Mouse (Mus musculus): ENCODE measurements around the gene Mrps18c.

DNA sequence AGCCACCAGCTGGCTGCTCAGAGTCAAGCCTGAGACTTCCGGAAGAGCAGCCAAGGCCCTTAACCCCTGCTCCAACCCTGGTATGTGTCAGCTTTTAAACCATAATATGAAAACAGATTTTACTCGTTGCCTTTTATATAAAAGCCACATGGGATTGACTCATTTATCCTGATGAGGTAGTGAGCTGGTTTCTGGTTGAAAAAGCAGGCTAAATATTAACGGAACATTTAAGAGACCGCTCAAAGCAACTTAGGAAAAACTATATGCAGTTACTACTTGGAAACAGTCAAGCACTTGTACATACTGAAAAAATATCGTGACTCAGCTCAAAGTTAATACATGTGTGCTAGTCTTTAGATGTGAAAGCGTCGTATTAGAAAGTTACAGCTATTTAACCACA lies 6.2 kb upstream of the Mrps18c start:
- TF ChIP-seq CTCF (IDR thresholded peaks at IDR 0.05; ENCODE audit: extremely low read depth, insufficient read length, insufficient replicate concordance, low read depth, low read length) (no peak), POLR2A (IDR thresholded peaks at IDR 0.05; ENCODE audit: low read depth, low read length) (no peak)
